Mouse (Mus musculus): ENCODE data around the gene Fam181a. TPM values are rescaled to one million over a fixed set of nuclear protein-coding genes. Genes with fewer than 3 reads are reported as not detected.

Gene Fam181a
- total RNA-seq, 2 experiments from 2014 or later = not detected

DNA sequence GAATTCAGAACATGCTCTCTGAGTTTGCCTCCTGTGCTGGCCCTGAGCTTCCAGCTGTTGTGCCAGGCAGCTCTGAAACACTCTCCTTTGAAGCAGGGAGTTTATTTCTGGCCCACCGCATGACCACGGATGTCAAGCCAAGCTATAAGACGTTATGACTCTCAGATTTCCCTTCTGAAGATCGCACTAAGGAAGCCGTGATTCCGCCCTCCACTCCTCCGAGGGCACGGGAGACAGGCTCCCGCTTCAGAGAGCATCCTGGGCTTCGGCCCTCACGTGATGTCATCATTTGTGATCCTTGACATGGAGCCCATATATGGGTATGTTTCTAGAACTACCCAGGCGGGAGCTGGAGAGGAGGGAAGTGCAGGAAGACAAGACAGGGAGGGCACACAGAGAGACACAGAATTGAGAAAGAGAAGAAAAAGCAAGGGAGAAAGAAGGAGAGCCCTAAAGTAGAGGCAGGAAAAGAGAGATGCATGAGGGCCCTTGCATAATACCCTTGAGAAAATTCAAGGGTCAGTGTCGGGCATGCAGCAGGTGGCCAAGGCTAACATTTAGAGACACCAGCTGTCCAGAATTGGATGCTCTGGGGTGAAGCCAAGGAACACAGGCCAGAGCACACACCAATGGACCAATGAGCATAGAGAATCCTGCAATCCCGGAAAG, 45.1 kb downstream of the Fam181a start, which contains the start of gene Asb2:
Gene Asb2 (minus strand): TSS at position 256 of the 669 bp plus-strand sequence.
- DNase-seq (ENCODE audit: low spot score in 2 of 2) = no peak

DNA sequence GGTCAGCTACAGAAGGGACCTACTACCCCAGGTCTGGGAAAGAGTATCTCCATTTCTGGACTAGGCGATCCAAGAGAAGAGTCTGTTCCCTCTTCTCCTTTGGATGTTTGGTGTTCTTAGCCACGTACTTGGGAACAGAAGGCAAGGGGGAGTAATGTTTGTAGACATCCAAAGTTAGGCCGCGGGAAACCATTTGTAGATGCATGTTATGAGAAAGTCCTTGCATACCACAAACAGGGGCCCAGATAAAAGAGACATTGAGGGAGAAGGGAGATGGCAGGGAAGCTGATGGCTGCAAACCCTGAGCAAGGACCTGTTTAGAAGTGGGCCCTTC, 45.6 kb downstream of the Fam181a start:
- no peak for DNase-seq (ENCODE audit: low spot score in 2 of 2)

DNA sequence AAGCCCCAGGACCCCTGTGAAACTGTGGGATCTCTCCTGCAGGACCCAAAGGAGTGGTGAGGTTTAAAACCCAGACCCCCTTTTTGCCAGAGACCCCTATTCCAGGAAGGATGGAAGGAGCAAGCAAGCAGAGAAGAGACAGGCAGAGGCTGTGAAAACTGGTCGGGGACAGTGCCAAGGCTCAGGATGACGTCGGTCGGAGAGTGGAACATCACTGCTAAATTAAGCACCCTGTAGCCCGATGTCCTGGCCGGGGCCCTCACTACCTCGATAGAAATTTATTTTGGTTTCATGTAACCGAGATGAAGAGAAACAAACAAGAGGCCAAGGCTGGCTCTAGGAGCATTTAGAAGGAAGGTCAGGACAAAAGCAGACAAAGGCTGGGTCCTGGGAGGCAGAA, 47.4 kb downstream of the Fam181a start:
- no peak for DNase-seq (ENCODE audit: low spot score in 2 of 2)

DNA sequence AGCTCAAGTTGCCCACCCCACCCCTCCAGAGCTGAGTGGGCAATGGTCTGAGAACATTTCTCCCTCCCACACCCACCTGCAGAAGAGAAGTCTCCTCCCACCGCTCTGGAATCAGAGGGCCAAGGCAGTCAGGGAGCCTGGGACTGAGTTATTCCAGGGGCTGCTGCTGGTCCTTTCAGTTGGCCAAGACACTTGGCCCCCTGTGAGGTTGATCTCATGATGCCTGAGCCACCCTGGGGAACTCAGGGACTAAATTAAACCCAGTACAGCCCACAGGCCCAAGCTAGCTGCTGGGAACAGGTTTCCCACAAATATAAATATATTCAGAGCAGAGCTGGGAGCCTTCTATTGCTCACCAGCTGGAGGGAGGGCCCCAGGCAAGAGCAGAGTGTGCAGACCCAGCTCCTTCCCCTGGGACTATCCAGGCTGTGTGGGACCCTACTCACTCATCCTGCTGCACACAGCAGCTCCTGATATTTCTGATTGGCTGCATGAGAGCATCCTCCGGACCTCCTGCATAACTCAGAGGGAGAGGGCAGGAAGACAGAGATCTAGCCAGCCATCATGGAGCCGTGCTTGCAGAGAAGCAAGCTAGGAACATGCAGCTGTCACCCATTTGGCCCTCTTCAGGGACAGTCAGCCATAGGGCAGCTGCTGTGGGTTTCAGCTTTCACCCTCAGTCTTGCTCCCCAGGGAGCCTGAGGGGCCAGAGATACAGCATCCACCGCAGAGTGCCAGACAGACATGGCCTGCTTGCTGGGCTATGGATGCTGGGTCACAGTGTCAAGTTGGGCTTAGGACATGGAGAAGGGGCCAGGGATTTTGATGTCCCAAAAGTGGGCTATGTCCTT, 48.4 kb downstream of the Fam181a start:
- peak in 1 of 2 experiments; percentile 62 for DNase-seq (ENCODE audit: low spot score in 2 of 2)

DNA sequence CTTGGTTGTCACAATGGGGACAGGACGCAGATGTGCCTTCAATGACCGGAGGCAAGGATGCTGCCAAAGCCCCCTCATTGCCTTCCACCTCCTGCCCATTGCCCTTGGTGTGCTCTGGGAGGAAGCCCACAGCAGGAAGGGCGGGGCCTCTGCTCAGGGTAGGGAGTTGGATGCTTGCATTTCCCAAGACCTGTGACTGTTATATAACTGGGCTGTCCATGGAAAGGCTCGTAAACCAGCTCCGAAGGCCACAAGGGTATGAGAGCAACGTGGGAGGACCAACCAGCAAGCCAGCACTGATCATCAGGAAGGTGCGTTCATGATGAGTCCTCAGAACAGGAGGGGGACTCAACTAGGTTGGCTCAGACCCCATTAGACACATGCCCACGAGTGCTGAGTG, 50.0 kb downstream of the Fam181a start:
- DNase-seq (ENCODE audit: low spot score in 2 of 2) = no peak

DNA sequence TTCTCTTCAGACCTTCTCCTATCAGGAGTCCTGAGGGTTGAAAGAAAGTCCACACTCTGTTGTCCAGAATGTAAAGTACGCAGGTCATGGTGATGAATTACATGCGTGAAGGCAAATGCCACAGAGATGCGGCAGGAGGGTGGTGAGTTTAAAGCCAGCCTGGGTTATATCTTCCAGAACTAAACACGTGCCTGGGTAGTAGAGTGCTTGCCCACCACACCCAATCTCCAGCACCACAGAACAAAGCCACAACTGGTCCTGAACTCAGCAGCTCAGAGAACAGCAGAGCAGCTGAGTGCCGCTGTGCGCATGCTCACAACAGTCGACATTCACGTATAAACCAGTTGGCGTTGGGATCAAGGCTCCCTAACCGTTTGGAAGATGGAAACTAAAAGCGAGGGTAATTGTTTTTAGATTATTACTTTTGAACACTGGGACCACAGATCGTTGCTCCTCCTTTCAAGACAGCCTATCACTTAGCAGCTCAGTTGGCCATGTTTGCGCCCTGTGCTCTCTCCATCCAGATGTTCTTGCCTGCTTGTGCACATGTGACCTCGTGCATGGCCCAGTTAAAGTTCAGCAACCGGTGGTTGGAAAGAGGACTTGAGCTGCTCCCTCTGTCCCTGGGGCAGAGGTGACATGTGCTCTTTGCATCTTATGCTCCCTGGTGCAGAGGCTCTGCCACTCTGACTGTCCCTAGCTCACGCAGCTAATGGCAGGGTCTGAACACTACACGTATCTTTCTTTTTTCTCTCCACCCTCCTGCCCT, 50.9 kb downstream of the Fam181a start:
- no peak for DNase-seq (ENCODE audit: low spot score in 2 of 2)

DNA sequence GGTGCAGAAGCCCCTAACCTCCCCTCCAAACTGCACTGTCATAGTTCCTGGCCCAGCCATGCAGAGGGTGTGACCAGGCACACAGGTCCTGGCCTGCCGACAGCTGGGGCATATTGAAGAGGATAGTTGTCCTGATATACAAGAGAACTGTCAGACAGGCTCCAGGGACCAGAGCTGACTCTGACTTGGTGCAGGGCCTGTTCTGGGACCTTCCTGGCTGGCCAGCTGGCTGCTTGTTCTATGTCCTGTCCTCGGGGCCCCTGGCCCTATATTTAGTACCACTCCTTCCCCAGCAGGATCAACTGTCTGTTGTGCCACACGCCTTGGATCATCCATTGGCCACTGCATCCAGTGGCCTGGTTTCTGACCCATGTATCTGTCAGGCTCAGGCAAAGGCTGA, 51.6 kb downstream of the Fam181a start:
- no peak for DNase-seq (ENCODE audit: low spot score in 2 of 2)

Other genes starting within 250 kb of the Fam181a start
- 1 to 10 TPM; 1.8 to 2.3 TPM for gene Prima1, start 68.8 kb upstream of the Fam181a start, total RNA-seq (2021)
- gene Asb2, start 45.0 kb downstream of the Fam181a start, total RNA-seq (2021) = 100 to 1,000 TPM; 128 to 151 TPM
- gene Otub2, start 77.7 kb downstream of the Fam181a start, total RNA-seq (2021) = 1 to 10 TPM; 3.7 to 4.1 TPM
- 1 to 10 TPM in 1 of 2 experiments, under 1 TPM in 1; 0.83 to 1.9 TPM for gene 9330161L09Rik, start 96.8 kb downstream of the Fam181a start, total RNA-seq (2021)
- 10 to 100 TPM; 59.2 to 59.3 TPM for gene Ddx24, start 114.9 kb downstream of the Fam181a start, total RNA-seq (2021)
- 100 to 1,000 TPM; 146 to 155 TPM for gene Ifi27, start 123.2 kb downstream of the Fam181a start, total RNA-seq (2021)
- gene Ifi27l2a, start 132.7 kb downstream of the Fam181a start, total RNA-seq (2021) = 10 to 100 TPM; 17.5 to 27.8 TPM
- not detected for gene Ifi27l2b, start 146.2 kb downstream of the Fam181a start, total RNA-seq (2021)
- gene Ppp4r4, start 221.3 kb downstream of the Fam181a start, total RNA-seq (2021) = under 1 TPM; 0.70 to 0.88 TPM